Mouse (Mus musculus) forebrain, embryonic 15.5 days (tissue): ENCODE data around the gene Gh. TPM values are rescaled to one million over a fixed set of nuclear protein-coding genes. Genes with fewer than 3 reads are reported as not detected.

Source experiments
- ATAC-seq: fragments of 200-750 bp; cut with Nextera tagmentation; replicated peaks from 2 replicates; pipeline ENCODE4 v1.8.0; 2017; ENCODE audit warnings: mild to moderate bottlenecking, moderate TSS enrichment, moderate library complexity
- H3K27ac ChIP-seq: fragments of 300-500 bp; sonication (generic); replicated peaks from 2 replicates; pipeline ENCODE4 v1.5.1; 2015; ENCODE audit warnings: mild to moderate bottlenecking, inconsistent platforms
- H3K27me3 ChIP-seq: fragments of 300-500 bp; sonication (generic); 2 replicates; pipeline ENCODE4 v1.6.1; 2015; ENCODE audit warnings: inconsistent platforms
- H3K36me3 ChIP-seq: fragments of 300-500 bp; sonication (generic); 2 replicates; pipeline ENCODE4 v1.6.1; 2015; ENCODE audit warnings: mild to moderate bottlenecking, inconsistent platforms
- H3K4me1 ChIP-seq: fragments of 300-500 bp; sonication (generic); 2 replicates; pipeline ENCODE4 v1.6.1; 2015; ENCODE audit warnings: inconsistent platforms
- H3K4me2 ChIP-seq: fragments of 300-500 bp; sonication (generic); replicated peaks from 2 replicates; pipeline ENCODE4 v1.6.1; 2015; ENCODE audit warnings: mild to moderate bottlenecking, inconsistent platforms
- H3K4me3 ChIP-seq: fragments of 300-500 bp; sonication (generic); 2 replicates; pipeline ENCODE4 v1.5.1; 2015; ENCODE audit warnings: mild to moderate bottlenecking, inconsistent platforms
- H3K9ac ChIP-seq: fragments of 300-500 bp; sonication (generic); replicated peaks from 2 replicates; pipeline ENCODE4 v1.6.1; 2015; ENCODE audit warnings: mild to moderate bottlenecking, inconsistent platforms
- H3K9me3 ChIP-seq: fragments of 300-500 bp; sonication (generic); 2 replicates; pipeline ENCODE4 v1.6.1; 2016; ENCODE audit warnings: inconsistent platforms
- WGBS: fragments of 180-500 bp; shearing (Covaris S2); methylation state at CpG from one replicate; pipeline ENCODE4 v1.1.7; 2015; ENCODE audit warnings: mixed read lengths; 5-methylcytosine and 5-hydroxymethylcytosine counted together
- polyA plus RNA-seq: library from polyadenylated mRNA; unstranded; fragments of >200 nt; fragmentation: Nextera tagmentation; extraction: Ambion mirVana; gene quantifications from 2 replicates; pipeline ENCODE4 v1.2.1, GENCODE M21; 2015

Gh gene
- polyA plus RNA-seq, 1 experiment from 2014 or later = not detected

DNA sequence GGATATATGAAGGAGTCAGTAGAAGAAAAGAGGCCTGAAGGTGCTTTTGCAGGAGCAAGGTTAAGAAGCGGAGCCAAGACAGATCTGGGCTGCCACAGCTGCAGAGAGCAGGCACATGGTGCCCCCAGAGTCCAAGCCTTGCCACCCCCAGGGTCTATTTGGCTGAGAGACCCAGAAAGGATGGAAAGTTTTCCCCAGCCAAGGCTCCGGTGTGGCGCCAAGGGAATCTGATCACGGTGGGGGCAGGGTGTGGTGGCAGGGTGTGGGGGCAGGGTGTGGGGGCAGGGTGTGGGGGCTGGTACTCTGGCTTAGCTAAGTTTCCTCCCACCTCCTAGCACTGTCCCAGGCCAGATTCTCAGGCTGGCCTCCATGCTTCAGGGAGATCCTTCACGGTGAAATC, 26.9 kb upstream of the Gh start:
- Histone ChIP-seq H3K4me1 (no peaks in the 10 kb centered on the region), H3K9me3 (no peaks in the 10 kb centered on the region), H3K9ac (no peak overlapping the region), H3K4me3 (no peak overlapping the region), H3K27ac (no peak overlapping the region), H3K27me3 (no peaks in the 10 kb centered on the region), H3K36me3 (no peaks in the 10 kb centered on the region), H3K4me2 (no peak overlapping the region)
- ATAC-seq = no peak
- 73% methylated on average over 5 of the region's 5 CpGs for WGBS

GRCm38 (mm10) chr11:106326475-106326874, 24.8 kb upstream of the Gh start:
- H3K9me3 ChIP-seq = no peaks in the 10 kb centered on the region
- no peak overlapping the region for H3K27ac ChIP-seq
- H3K27me3 ChIP-seq = no peaks in the 10 kb centered on the region
- 88% methylated on average over 8 of the region's 8 CpGs for WGBS
- H3K36me3 ChIP-seq = no peaks in the 10 kb centered on the region
- no peak overlapping the region for H3K4me2 ChIP-seq
- H3K4me3 ChIP-seq = no peak overlapping the region
- no peak for ATAC-seq
- H3K9ac ChIP-seq = no peak overlapping the region
- H3K4me1 ChIP-seq = no peaks in the 10 kb centered on the region

DNA sequence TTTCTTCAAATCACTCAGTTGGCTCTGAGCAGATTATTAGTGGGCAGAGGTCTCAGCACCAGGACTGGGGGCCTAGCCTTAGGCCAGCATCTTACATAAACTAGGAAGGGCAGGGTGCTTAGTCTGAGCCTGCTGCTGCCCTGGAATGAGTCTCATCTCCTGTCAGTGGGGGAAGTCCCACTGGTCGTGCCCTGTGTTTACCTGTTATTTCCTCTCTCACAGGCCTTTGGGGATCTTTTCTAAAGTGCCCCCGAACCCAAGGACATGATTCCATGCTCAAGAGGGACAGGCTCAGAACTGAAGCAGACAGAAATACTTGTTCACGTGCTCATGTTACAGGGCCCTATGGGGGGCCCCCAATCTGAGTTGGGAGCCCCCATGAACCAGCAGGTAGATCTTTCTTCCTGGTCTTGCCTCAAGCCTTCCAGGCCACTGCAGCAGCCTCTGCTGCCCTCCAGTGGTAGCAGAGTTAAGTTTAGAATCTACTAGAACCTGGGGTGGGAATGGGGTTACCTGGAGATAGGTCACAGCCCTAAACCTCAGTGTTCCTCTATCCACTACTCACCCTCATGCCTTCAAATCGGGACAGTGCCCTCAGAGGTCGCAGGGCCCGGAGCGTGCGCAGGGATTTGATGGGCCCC, 24.0 kb upstream of the Gh start:
- H3K4me1 ChIP-seq = no peaks in the 10 kb centered on the region
- no peak overlapping the region for H3K4me2 ChIP-seq
- no peak overlapping the region for H3K27ac ChIP-seq
- no peaks in the 10 kb centered on the region for H3K36me3 ChIP-seq
- no peaks in the 10 kb centered on the region for H3K27me3 ChIP-seq
- H3K4me3 ChIP-seq = no peak overlapping the region
- 71% methylated on average over 8 of the region's 8 CpGs for WGBS
- no peak for ATAC-seq
- no peaks in the 10 kb centered on the region for H3K9me3 ChIP-seq
- H3K9ac ChIP-seq = no peak overlapping the region

- no peak for ATAC-seq
- Histone ChIP-seq H3K4me2 (no peak overlapping the region), H3K9ac (no peak overlapping the region), H3K9me3 (no peaks in the 10 kb centered on the region), H3K36me3 (no peaks in the 10 kb centered on the region), H3K4me1 (no peaks in the 10 kb centered on the region), H3K4me3 (no peak overlapping the region), H3K27ac (no peak overlapping the region), H3K27me3 (no peaks in the 10 kb centered on the region)
- 72% methylated on average over 5 of the region's 5 CpGs for WGBS
Observed at GRCm38 (mm10) chr11:106324858-106325257, 23.2 kb upstream of the Gh start.

GRCm38 (mm10) chr11:106318406-106319366, 17.0 kb upstream of the Gh start:
- Histone ChIP-seq H3K9ac (no peak overlapping the region), H3K4me1 (no peaks in the 10 kb centered on the region), H3K27me3 (no peaks in the 10 kb centered on the region), H3K4me3 (no peak overlapping the region), H3K27ac (no peak overlapping the region), H3K4me2 (no peak overlapping the region), H3K9me3 (no peaks in the 10 kb centered on the region), H3K36me3 (no peaks in the 10 kb centered on the region)
- ATAC-seq = no peak
- WGBS = 82% methylated on average over 21 of the region's 21 CpGs

- H3K4me1 ChIP-seq = no peaks in the 10 kb centered on the region
- no peaks in the 10 kb centered on the region for H3K9me3 ChIP-seq
- H3K4me2 ChIP-seq = no peak overlapping the region
- WGBS = 85% methylated on average over 7 of the region's 7 CpGs
- no peaks in the 10 kb centered on the region for H3K27me3 ChIP-seq
- no peaks in the 10 kb centered on the region for H3K36me3 ChIP-seq
- no peak overlapping the region for H3K4me3 ChIP-seq
- no peak overlapping the region for H3K9ac ChIP-seq
- ATAC-seq = no peak
- no peak overlapping the region for H3K27ac ChIP-seq
Observed at GRCm38 (mm10) chr11:106317801-106318200, 16.1 kb upstream of the Gh start.

GRCm38 (mm10) chr11:106316416-106316815, 14.8 kb upstream of the Gh start:
- H3K9ac ChIP-seq = no peak overlapping the region
- no peak overlapping the region for H3K4me2 ChIP-seq
- H3K4me1 ChIP-seq = no peaks in the 10 kb centered on the region
- no peak for ATAC-seq
- 57% methylated on average over 1 of the region's 1 CpGs for WGBS
- no peaks in the 10 kb centered on the region for H3K9me3 ChIP-seq
- no peaks in the 10 kb centered on the region for H3K27me3 ChIP-seq
- H3K36me3 ChIP-seq = no peaks in the 10 kb centered on the region
- no peak overlapping the region for H3K4me3 ChIP-seq
- no peak overlapping the region for H3K27ac ChIP-seq

DNA sequence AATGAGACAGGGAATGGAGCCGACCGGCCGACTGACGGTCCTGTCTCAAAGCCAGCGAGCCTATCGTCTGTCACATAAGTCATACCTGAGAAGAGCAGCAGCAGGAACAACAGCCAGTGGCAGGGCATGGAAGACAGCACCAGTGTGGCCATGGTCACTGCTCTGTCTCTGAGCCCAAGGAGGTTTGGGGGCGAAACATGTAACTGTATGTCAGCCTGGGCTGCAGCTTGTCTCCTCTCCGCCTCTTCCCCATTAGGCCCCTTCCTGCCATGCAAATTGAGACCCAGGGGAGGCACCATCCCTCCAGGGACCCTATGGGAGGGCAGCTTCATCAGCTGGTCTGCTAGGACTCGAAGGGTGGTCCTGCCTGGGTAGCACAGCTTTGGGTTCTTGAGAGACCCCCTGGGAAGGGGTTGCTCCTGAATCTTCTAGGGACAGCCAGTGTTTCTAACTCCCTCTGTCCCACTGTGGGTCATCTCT, 12.7 kb upstream of the Gh start, which contains the start of gene Cd79b:
Gene Cd79b, minus strand, starts transcription at position 430 of the 480 bp plus-strand sequence.
- H3K27me3 ChIP-seq = no peaks in the 10 kb centered on the region
- H3K9ac ChIP-seq = no peak within 1 kb of the TSS
- WGBS = 76% methylated on average over 9 of the region's 9 CpGs
- H3K27ac ChIP-seq = no peak within 1 kb of the TSS
- H3K4me3 ChIP-seq = no peak within 1 kb of the TSS
- no peak within 1 kb of the TSS for H3K4me2 ChIP-seq
- no peaks in the 10 kb centered on the region for H3K4me1 ChIP-seq
- no peaks in the 10 kb centered on the region for H3K9me3 ChIP-seq
- ATAC-seq = no peak
- H3K36me3 ChIP-seq = no peaks in the 10 kb centered on the region

- H3K36me3 ChIP-seq = no peaks in the 10 kb centered on the region
- H3K27ac ChIP-seq = no peak overlapping the region
- WGBS = 86% methylated on average over 5 of the region's 5 CpGs
Observed at GRCm38 (mm10) chr11:106313533-106313932, 11.9 kb upstream of the Gh start.

DNA sequence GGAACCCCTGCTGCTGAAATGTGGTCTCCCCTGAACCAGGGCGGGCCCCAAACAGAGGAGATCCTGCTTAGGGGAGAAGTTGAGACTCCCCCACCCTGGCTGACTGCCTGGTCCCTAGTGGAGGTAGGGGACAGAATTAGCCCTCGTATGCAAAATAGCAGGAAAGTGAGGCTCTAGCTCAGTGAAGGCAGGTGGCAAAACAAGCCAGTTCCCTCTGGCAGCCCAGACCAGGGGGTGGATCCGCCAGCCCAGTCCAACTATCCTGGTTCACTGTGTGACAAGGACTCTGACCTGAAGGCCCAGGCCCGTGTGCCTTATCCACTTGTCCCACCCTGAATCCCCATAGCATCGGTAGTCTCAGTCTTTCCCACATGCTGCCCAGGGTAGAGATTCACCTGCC, 8.5 kb upstream of the Gh start:
- Histone ChIP-seq H3K27ac (no peak overlapping the region), H3K9ac (no peak overlapping the region), H3K4me1 (no peaks in the 10 kb centered on the region), H3K36me3 (no peaks in the 10 kb centered on the region), H3K4me2 (no peak overlapping the region), H3K9me3 (no peaks in the 10 kb centered on the region), H3K27me3 (no peaks in the 10 kb centered on the region), H3K4me3 (no peak overlapping the region)
- no peak for ATAC-seq
- 69% methylated on average over 5 of the region's 5 CpGs for WGBS

More at GRCm38 (mm10) chr11:106313533-106313932, 11.9 kb upstream of the Gh start:
- Histone ChIP-seq H3K4me1 (no peaks in the 10 kb centered on the region), H3K4me3 (no peak overlapping the region), H3K9ac (no peak overlapping the region), H3K9me3 (no peaks in the 10 kb centered on the region), H3K4me2 (no peak overlapping the region), H3K27me3 (no peaks in the 10 kb centered on the region)
- ATAC-seq = no peak

DNA sequence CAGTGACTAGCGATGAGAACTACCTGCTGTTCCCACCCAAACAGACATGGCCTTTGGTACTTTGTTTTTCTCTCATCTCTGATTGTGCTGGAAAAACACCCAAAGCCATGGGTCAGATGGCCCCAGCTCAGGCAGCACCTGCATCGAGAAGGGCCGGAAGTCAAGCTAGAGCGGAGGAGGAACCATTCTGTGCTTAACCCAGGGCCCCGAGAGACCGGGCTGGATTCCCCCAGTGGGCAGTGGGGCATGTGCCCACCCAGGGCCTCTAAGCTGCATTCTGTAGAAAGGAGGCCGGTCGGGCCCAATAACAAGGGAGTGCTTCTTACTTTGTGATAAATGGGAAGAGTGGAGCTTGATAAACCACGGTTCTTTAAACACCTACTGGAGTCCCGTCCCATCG, 6.5 kb upstream of the Gh start:
- 86% methylated on average over 11 of the region's 11 CpGs for WGBS
- H3K4me2 ChIP-seq = no peak overlapping the region
- no peaks in the 10 kb centered on the region for H3K9me3 ChIP-seq
- H3K27me3 ChIP-seq = no peaks in the 10 kb centered on the region
- H3K4me3 ChIP-seq = no peak overlapping the region
- no peak overlapping the region for H3K9ac ChIP-seq
- no peak overlapping the region for H3K27ac ChIP-seq
- no peaks in the 10 kb centered on the region for H3K36me3 ChIP-seq
- no peaks in the 10 kb centered on the region for H3K4me1 ChIP-seq
- no peak for ATAC-seq

- no peak overlapping the region for H3K9ac ChIP-seq
- WGBS = 78% methylated on average over 5 of the region's 5 CpGs
Observed at GRCm38 (mm10) chr11:106307432-106307831, 5.8 kb upstream of the Gh start.

More at GRCm38 (mm10) chr11:106307432-106307831, 5.8 kb upstream of the Gh start:
- Histone ChIP-seq H3K36me3 (no peaks in the 10 kb centered on the region), H3K4me2 (no peak overlapping the region), H3K4me3 (no peak overlapping the region), H3K4me1 (no peaks in the 10 kb centered on the region), H3K27ac (no peak overlapping the region), H3K27me3 (no peaks in the 10 kb centered on the region), H3K9me3 (no peaks in the 10 kb centered on the region)
- ATAC-seq = no peak
